Comparison of ENCODE assay signal across 19 mouse cellular contexts in genomic region chr4:134181112-134181511, GRCm38 (mm10). TPM values are rescaled to one million over a fixed set of nuclear protein-coding genes. Genes with fewer than 3 reads are reported as not detected.
DNase-seq lines count a peak whose midpoint lies in the region; ATAC-seq and TF ChIP-seq lines count a peak whose summit lies in the region.
"Had no signal": no experiment of that assay in that cellular context is flagged by ENCODE, and none has a peak within 500 bp of the region (broad histone marks: within the 10 kb centered on the region; RNA-seq: fewer than 3 reads in every experiment).

No protein-coding gene starts in this region.

- peak; percentile 49 for TF ChIP-seq EP300 in liver, embryonic 14.5 days (IDR thresholded peaks at IDR 0.05; ENCODE audit: low read depth)

- H3K4me3 ChIP-seq in heart, embryonic 16.5 days (ENCODE audit: low read length): no peak overlapping the region
- no peak overlapping the region for H3K4me3 ChIP-seq in embryonic facial prominence, embryonic 12.5 days
- H3K4me3 ChIP-seq in liver, embryonic 14.5 days (ENCODE audit: insufficient read depth in 1 of 2, low read depth in 2 of 2, low read length in 2 of 2): no peak overlapping the region; a peak in 1 of 4 replicates
- no peak overlapping the region for H3K4me3 ChIP-seq in forebrain, embryonic 11.5 days (ENCODE audit: low read depth, low read length)
- H3K4me3 ChIP-seq: hindbrain, embryonic 13.5 days; neural tube, embryonic 12.5 days had no signal

- DNase-seq in heart, postnatal 14 days: no peak
- peak; percentile 36 for DNase-seq in 416B (ENCODE audit: low read depth)
- DNase-seq in liver, embryonic 14.5 days (ENCODE audit: low read depth in 3 of 3, low spot score in 3 of 3): no peak
- DNase-seq in forebrain, embryonic 11.5 days (ENCODE audit: low spot score): no peak
- DNase-seq in urinary bladder, adult 2 months (ENCODE audit: low spot score): no peak
- DNase-seq: cerebellum, adult 9-10 months; forebrain, postnatal 0 days; gastrocnemius, postnatal 14 days; kidney, postnatal 10 days; left cerebral cortex, postnatal 4 days; midbrain, embryonic 14.5 days; retina, postnatal 1 day had no signal

- no peak overlapping the region for H3K9ac ChIP-seq in heart, embryonic 16.5 days (ENCODE audit: low read length)
- H3K9ac ChIP-seq in embryonic facial prominence, embryonic 12.5 days: no peak overlapping the region
- H3K9ac ChIP-seq in liver, embryonic 14.5 days (replicated peaks): peak overlapping the region; percentile 40
- no peak overlapping the region for H3K9ac ChIP-seq in forebrain, embryonic 11.5 days (ENCODE audit: low read length)
- H3K9ac ChIP-seq: forebrain, postnatal 0 days; hindbrain, embryonic 13.5 days; neural tube, embryonic 12.5 days had no signal

- no peak overlapping the region for H3K4me2 ChIP-seq in heart, embryonic 16.5 days (ENCODE audit: low read depth, low read length)
- H3K4me2 ChIP-seq in embryonic facial prominence, embryonic 12.5 days (replicated peaks): no peak overlapping the region
- H3K4me2 ChIP-seq in liver, embryonic 14.5 days (ENCODE audit: low read depth): peak overlapping the region; percentile 34
- H3K4me2 ChIP-seq in forebrain, embryonic 11.5 days (ENCODE audit: low read depth, low read length, severe bottlenecking): no peak overlapping the region
- H3K4me2 ChIP-seq: hindbrain, embryonic 13.5 days; neural tube, embryonic 12.5 days had no signal

- 72% methylated on average over 1 of the region's 1 CpGs for WGBS in heart, embryonic 16.5 days
- WGBS in embryonic facial prominence, embryonic 12.5 days: 100% methylated on average over 1 of the region's 1 CpGs
- 25% methylated on average over 1 of the region's 1 CpGs for WGBS in liver, embryonic 14.5 days (ENCODE audit: insufficient replicate concordance)
- WGBS in forebrain, embryonic 11.5 days: 96% methylated on average over 1 of the region's 1 CpGs

- no peaks in the 10 kb centered on the region for H3K9me3 ChIP-seq in heart, embryonic 16.5 days (replicated peaks; ENCODE audit: control insufficient read depth, low read length)
- no peaks in the 10 kb centered on the region for H3K9me3 ChIP-seq in embryonic facial prominence, embryonic 12.5 days
- no peaks in the 10 kb centered on the region for H3K9me3 ChIP-seq in liver, embryonic 14.5 days (ENCODE audit: control insufficient read depth, low read length)
- H3K9me3 ChIP-seq in forebrain, embryonic 11.5 days (ENCODE audit: control insufficient read depth, low read length): no peaks in the 10 kb centered on the region
- H3K9me3 ChIP-seq: hindbrain, embryonic 13.5 days; neural tube, embryonic 12.5 days had no signal

- no peaks in the 10 kb centered on the region for H3K36me3 ChIP-seq in heart, embryonic 16.5 days (ENCODE audit: control insufficient read depth, insufficient read depth)
- H3K36me3 ChIP-seq in embryonic facial prominence, embryonic 12.5 days: no peaks in the 10 kb centered on the region
- H3K36me3 ChIP-seq in liver, embryonic 14.5 days (replicated peaks; ENCODE audit: control insufficient read depth, insufficient read depth, low read depth): peaks cover 3% of the 10 kb centered on the region
- no peaks in the 10 kb centered on the region for H3K36me3 ChIP-seq in forebrain, embryonic 11.5 days (ENCODE audit: control insufficient read depth, insufficient read depth, low read length)
- H3K36me3 ChIP-seq: hindbrain, embryonic 13.5 days; neural tube, embryonic 12.5 days had no signal

- H3K27me3 ChIP-seq in heart, embryonic 16.5 days (ENCODE audit: control insufficient read depth, insufficient read depth, low read length): no peaks in the 10 kb centered on the region
- no peaks in the 10 kb centered on the region for H3K27me3 ChIP-seq in embryonic facial prominence, embryonic 12.5 days
- H3K27me3 ChIP-seq in liver, embryonic 14.5 days (ENCODE audit: control insufficient read depth, insufficient read depth, low read length): no peaks in the 10 kb centered on the region
- H3K27me3 ChIP-seq in forebrain, embryonic 11.5 days (ENCODE audit: control insufficient read depth, insufficient read depth, low read length): no peaks in the 10 kb centered on the region
- H3K27me3 ChIP-seq: CH12.LX; hindbrain, embryonic 13.5 days; neural tube, embryonic 12.5 days had no signal

- H3K4me1 ChIP-seq in heart, embryonic 16.5 days (ENCODE audit: control insufficient read depth, insufficient read depth, low read length): peaks cover 19% of the 10 kb centered on the region
- H3K4me1 ChIP-seq in embryonic facial prominence, embryonic 12.5 days: peaks cover 7% of the 10 kb centered on the region
- H3K4me1 ChIP-seq in liver, embryonic 14.5 days (replicated peaks; ENCODE audit: control insufficient read depth in 2 of 2, insufficient read depth in 2 of 2, low read length in 1 of 2): peaks cover 28 to 29% of the 10 kb centered on the region in 2 experiments
- peaks cover 3% of the 10 kb centered on the region; the same call in 1 of the 2 replicates for H3K4me1 ChIP-seq in forebrain, embryonic 11.5 days (replicated peaks; ENCODE audit: control insufficient read depth, insufficient read depth, low read length)

- TF ChIP-seq CTCF in liver, embryonic 14.5 days (IDR thresholded peaks at IDR 0.05; ENCODE audit: low read depth): peak; percentile 2; the same call in 1 of the 2 replicates

- H3K27ac ChIP-seq in heart, embryonic 16.5 days (ENCODE audit: low read length): no peak overlapping the region
- H3K27ac ChIP-seq in embryonic facial prominence, embryonic 12.5 days: no peak overlapping the region
- H3K27ac ChIP-seq in liver, embryonic 14.5 days: peak overlapping the region; percentile 78
- H3K27ac ChIP-seq in forebrain, embryonic 11.5 days (ENCODE audit: low read depth, low read length): no peak overlapping the region
- H3K27ac ChIP-seq: hindbrain, embryonic 13.5 days; neural tube, embryonic 12.5 days had no signal

- ATAC-seq in heart, embryonic 16.5 days (replicated peaks; ENCODE audit: extremely low read depth, insufficient read depth, low FRiP score): peak; percentile 21; the same call in 1 of the 2 replicates
- 0 out of 2 replicates have a peak, but pooled peaks have one; percentile 56 for ATAC-seq in embryonic facial prominence, embryonic 12.5 days (ENCODE audit: insufficient number of reproducible peaks, insufficient read depth, low FRiP score, low TSS enrichment)
- peak; percentile 84 for ATAC-seq in liver, embryonic 14.5 days (ENCODE audit: insufficient read depth)
- no peak for ATAC-seq in forebrain, embryonic 11.5 days (replicated peaks; ENCODE audit: low FRiP score)
- no peak for ATAC-seq in activated CD4-positive, CD25-positive, alpha-beta regulatory T cell, adult 4 months
- ATAC-seq: forebrain, postnatal 0 days had no signal

- intact Hi-C loops in heart, postnatal 14 days (cut with DNase I): no loop called here

RNA-seq across cellular contexts. Expression of gene Cep85, which starts 5.8 kb away (rescaled TPM):
- polyA plus RNA-seq in heart, embryonic 16.5 days (2015; fragmentation: Nextera tagmentation; extraction: Ambion mirVana): 44.2 and 51.5 TPM in 2 replicates
- total RNA-seq in heart, postnatal 14 days (2021): 10 to 100 TPM; 31.5 to 33.7 TPM
- 32.0 and 34.9 TPM in 2 replicates for polyA plus RNA-seq in embryonic facial prominence, embryonic 12.5 days (2016; fragmentation: Nextera tagmentation; extraction: Ambion mirVana)
- 14.2 and 16.9 TPM in 2 replicates for polyA plus RNA-seq in liver, embryonic 14.5 days (2012; rRNA removed)
- 30.2 and 35.2 TPM in 2 replicates for polyA plus RNA-seq in liver, embryonic 14.5 days (2014; fragmentation: Nextera tagmentation; extraction: Ambion mirVana)
- polyA plus RNA-seq in forebrain, embryonic 11.5 days (2014; fragmentation: Nextera tagmentation; extraction: Ambion mirVana): 30.1 and 33.8 TPM in 2 replicates
- 100 to 1,000 TPM in 1 of 2 experiments, 10 to 100 TPM in 1; 63.2 to 139 TPM for polyA plus RNA-seq in activated CD4-positive, CD25-positive, alpha-beta regulatory T cell, adult 4 months (2017; shearing (Covaris generic))
- polyA plus RNA-seq in urinary bladder, adult 2 months (2012; rRNA removed): 22.9 and 23.6 TPM in 2 replicates

RNA-seq across cellular contexts. Expression of gene Gm7534, which starts 21.7 kb away (rescaled TPM):
- polyA plus RNA-seq in heart, embryonic 16.5 days (2015; fragmentation: Nextera tagmentation; extraction: Ambion mirVana): 0.05 TPM in 1 of 2 replicates, not detected in the other
- total RNA-seq in heart, postnatal 14 days (2021): not detected
- not detected in 2 replicates for polyA plus RNA-seq in embryonic facial prominence, embryonic 12.5 days (2016; fragmentation: Nextera tagmentation; extraction: Ambion mirVana)
- not detected in 2 replicates for polyA plus RNA-seq in liver, embryonic 14.5 days (2012; rRNA removed)
- not detected in 2 replicates for polyA plus RNA-seq in liver, embryonic 14.5 days (2014; fragmentation: Nextera tagmentation; extraction: Ambion mirVana)
- not detected in 2 replicates for polyA plus RNA-seq in forebrain, embryonic 11.5 days (2014; fragmentation: Nextera tagmentation; extraction: Ambion mirVana)
- polyA plus RNA-seq in activated CD4-positive, CD25-positive, alpha-beta regulatory T cell, adult 4 months (2017; shearing (Covaris generic)): under 1 TPM in 1 of 2 experiments, not detected in 1; 0.15 TPM
- not detected in 2 replicates for polyA plus RNA-seq in urinary bladder, adult 2 months (2012; rRNA removed)
- total RNA-seq: CH12.LX; forebrain, postnatal 0 days; gastrocnemius, postnatal 14 days; layer of hippocampus, postnatal 14 days; left cerebral cortex, postnatal 4 days had no signal
- polyA plus RNA-seq: forebrain, postnatal 0 days; hindbrain, embryonic 13.5 days; midbrain, embryonic 14.5 days; neural tube, embryonic 12.5 days had no signal

RNA-seq across cellular contexts. Expression of gene Catsper4, which starts 46.1 kb away (rescaled TPM):
- not detected in 2 replicates for polyA plus RNA-seq in heart, embryonic 16.5 days (2015; fragmentation: Nextera tagmentation; extraction: Ambion mirVana)
- not detected for total RNA-seq in heart, postnatal 14 days (2021)
- 0.15 TPM in 1 of 2 replicates, not detected in the other for polyA plus RNA-seq in embryonic facial prominence, embryonic 12.5 days (2016; fragmentation: Nextera tagmentation; extraction: Ambion mirVana)
- not detected in 2 replicates for polyA plus RNA-seq in liver, embryonic 14.5 days (2012; rRNA removed)
- not detected in 2 replicates for polyA plus RNA-seq in liver, embryonic 14.5 days (2014; fragmentation: Nextera tagmentation; extraction: Ambion mirVana)
- polyA plus RNA-seq in forebrain, embryonic 11.5 days (2014; fragmentation: Nextera tagmentation; extraction: Ambion mirVana): not detected in 2 replicates
- not detected for polyA plus RNA-seq in activated CD4-positive, CD25-positive, alpha-beta regulatory T cell, adult 4 months (2017; shearing (Covaris generic))
- 0.50 and 1.0 TPM in 2 replicates for polyA plus RNA-seq in urinary bladder, adult 2 months (2012; rRNA removed)
- total RNA-seq: CH12.LX; forebrain, postnatal 0 days; layer of hippocampus, postnatal 14 days had no signal
- polyA plus RNA-seq: forebrain, postnatal 0 days; hindbrain, embryonic 13.5 days; midbrain, embryonic 14.5 days; neural tube, embryonic 12.5 days had no signal

RNA-seq across cellular contexts. Expression of gene Sh3bgrl3, which starts 52.5 kb away (rescaled TPM):
- polyA plus RNA-seq in heart, embryonic 16.5 days (2015; fragmentation: Nextera tagmentation; extraction: Ambion mirVana): 213 and 218 TPM in 2 replicates
- total RNA-seq in heart, postnatal 14 days (2021): 10 to 100 TPM; 47.4 to 51.4 TPM
- polyA plus RNA-seq in embryonic facial prominence, embryonic 12.5 days (2016; fragmentation: Nextera tagmentation; extraction: Ambion mirVana): 345 and 360 TPM in 2 replicates
- 70.8 and 79.9 TPM in 2 replicates for polyA plus RNA-seq in liver, embryonic 14.5 days (2012; rRNA removed)
- 142 and 153 TPM in 2 replicates for polyA plus RNA-seq in liver, embryonic 14.5 days (2014; fragmentation: Nextera tagmentation; extraction: Ambion mirVana)
- polyA plus RNA-seq in forebrain, embryonic 11.5 days (2014; fragmentation: Nextera tagmentation; extraction: Ambion mirVana): 264 and 278 TPM in 2 replicates
- polyA plus RNA-seq in activated CD4-positive, CD25-positive, alpha-beta regulatory T cell, adult 4 months (2017; shearing (Covaris generic)): 1,000 to 10,000 TPM; 1,097 to 1,279 TPM
- 337 and 349 TPM in 2 replicates for polyA plus RNA-seq in urinary bladder, adult 2 months (2012; rRNA removed)

RNA-seq across cellular contexts. Expression of gene Cnksr1, which starts 57.1 kb away (rescaled TPM):
- 1.1 and 2.3 TPM in 2 replicates for polyA plus RNA-seq in heart, embryonic 16.5 days (2015; fragmentation: Nextera tagmentation; extraction: Ambion mirVana)
- total RNA-seq in heart, postnatal 14 days (2021): 1 to 10 TPM; 2.3 to 3.2 TPM
- 2.1 and 2.5 TPM in 2 replicates for polyA plus RNA-seq in embryonic facial prominence, embryonic 12.5 days (2016; fragmentation: Nextera tagmentation; extraction: Ambion mirVana)
- polyA plus RNA-seq in liver, embryonic 14.5 days (2012; rRNA removed): 0.05 and 0.06 TPM in 2 replicates
- polyA plus RNA-seq in liver, embryonic 14.5 days (2014; fragmentation: Nextera tagmentation; extraction: Ambion mirVana): 0.35 TPM in 1 of 2 replicates, not detected in the other
- polyA plus RNA-seq in forebrain, embryonic 11.5 days (2014; fragmentation: Nextera tagmentation; extraction: Ambion mirVana): 0.24 and 0.45 TPM in 2 replicates
- polyA plus RNA-seq in activated CD4-positive, CD25-positive, alpha-beta regulatory T cell, adult 4 months (2017; shearing (Covaris generic)): not detected
- 11.5 and 13.1 TPM in 2 replicates for polyA plus RNA-seq in urinary bladder, adult 2 months (2012; rRNA removed)
- total RNA-seq: forebrain, postnatal 0 days had no signal
- polyA plus RNA-seq: midbrain, embryonic 14.5 days had no signal

Comparison
In these comparisons a context has a peak if more than half of its experiments do, and no peak if none do; other contexts are left out.
1. ATAC-seq: peak in heart, embryonic 16.5 days (single experiment), embryonic facial prominence, embryonic 12.5 days (single experiment) and liver, embryonic 14.5 days (single experiment); none in forebrain, embryonic 11.5 days (single experiment) and activated CD4-positive, CD25-positive, alpha-beta regulatory T cell, adult 4 months (single experiment).